Mouse (Mus musculus): ENCODE data around the gene Olfr549.

GRCm38 (mm10) chr7:102508066-102508465 is 41.6 kb upstream of the Olfr549 start:
- TF ChIP-seq CTCF (IDR thresholded peaks at IDR 0.05; ENCODE audit: low read depth, low read length) (no peak), POLR2A (IDR thresholded peaks at IDR 0.05; ENCODE audit: borderline replicate concordance, low read depth, low read length) (no peak)
